Mouse (Mus musculus) cortical plate, adult 2 months (tissue): ENCODE data around the gene Fam205c.

Source experiments
- CTCF ChIP-seq: fragments of 200-500 bp; IDR thresholded peaks from 2 replicates; pipeline ENCODE4 v1.5.1; 2011; ENCODE audit warnings: mild to moderate bottlenecking, control low read depth, low read length; ENCODE audit not compliant: insufficient read depth; ENCODE audit errors: extremely low read depth
- POLR2A ChIP-seq: fragments of 200-500 bp; IDR thresholded peaks from 2 replicates; pipeline ENCODE4 v1.6.1; 2011; ENCODE audit warnings: mild to moderate bottlenecking, low read length, control low read depth; ENCODE audit not compliant: insufficient read depth; ENCODE audit errors: extremely low read depth

GRCm38 (mm10) chr4:42867390-42867789 lies 6.6 kb downstream of the Fam205c start:
- TF ChIP-seq CTCF (no peak), POLR2A (no peak)
